Mouse (Mus musculus) adipocyte (in vitro differentiated cells): ENCODE results near the gene Clcnkb.

Source experiments
- DNase-seq: peaks from one replicate; pipeline ENCODE4 v3.0.0-alpha.2; 2016; ENCODE audit warnings: low spot score

The Clcnkb gene

GRCm38 (mm10) chr4:141357811-141358210 is 58.0 kb downstream of the Clcnkb start:
- no peak for DNase-seq
